Mouse (Mus musculus) cerebellum, adult 8-10 months (tissue): ENCODE measurements around the gene Cd164.

Experiments
- DNase-seq: peaks from one replicate; pipeline ENCODE4 v3.0.0; 2022

Gene Cd164

GRCm38 (mm10) chr10:41518981-41519618 lies at the start of gene Cd164:
TSS of gene Cd164 (plus strand) at chr10:41519414.
- DNase-seq, result peak; percentile 93

- no peak for DNase-seq
These were observed 48.5 kb upstream of the Cd164 start for GRCm38 (mm10) chr10:41470693-41471092.

DNA sequence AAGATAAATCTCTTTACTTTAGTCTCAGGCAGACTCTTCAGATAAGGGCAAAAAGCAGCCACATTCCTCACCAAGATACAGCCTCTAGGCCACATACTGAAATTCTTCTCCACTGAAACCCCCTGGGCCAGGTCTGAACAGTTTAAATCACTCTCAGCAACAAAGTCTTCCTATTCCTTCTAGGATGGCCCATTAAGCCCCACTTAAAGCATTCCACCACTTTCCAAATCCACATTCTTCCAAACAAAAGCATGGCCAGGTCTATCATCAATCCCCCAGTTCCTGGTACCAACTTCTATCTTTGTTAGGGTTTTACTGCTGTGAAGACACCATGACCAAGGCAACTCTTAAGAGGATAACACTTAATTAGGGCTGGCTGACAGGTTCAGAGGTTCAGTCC lies 46.7 kb upstream of the Cd164 start:
- DNase-seq, result no peak

GRCm38 (mm10) chr10:41472962-41473481 lies 46.2 kb upstream of the Cd164 start:
- no peak for DNase-seq

GRCm38 (mm10) chr10:41473782-41474468 lies 45.3 kb upstream of the Cd164 start:
- no peak for DNase-seq

DNA sequence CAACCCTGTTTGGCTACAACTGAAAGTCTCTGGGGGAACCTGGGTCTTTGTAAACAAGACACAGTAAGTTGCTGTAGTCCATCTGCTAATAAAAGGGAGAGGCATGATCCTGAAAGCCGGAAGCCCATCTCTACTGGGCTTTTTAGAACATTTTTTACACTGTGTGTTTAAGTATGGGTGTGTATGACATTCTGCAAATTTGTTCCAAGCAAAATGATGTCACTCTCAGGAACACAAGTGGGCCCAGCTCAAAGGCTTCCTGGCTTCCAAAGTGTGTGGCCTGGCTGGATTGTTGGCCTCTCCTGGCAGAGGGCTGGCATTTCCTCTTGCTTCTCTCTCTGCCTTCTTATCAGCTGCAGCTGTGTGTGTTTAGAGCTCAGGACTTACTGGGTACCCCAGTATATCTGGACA lies 44.2 kb upstream of the Cd164 start:
- no peak for DNase-seq

GRCm38 (mm10) chr10:41476171-41477017 lies 42.8 kb upstream of the Cd164 start, which contains the start of gene Mical1:
TSS of gene Mical1 (plus strand) at chr10:41476314.
- no peak for DNase-seq

- no peak for DNase-seq
These were observed 42.3 kb upstream of the Cd164 start for GRCm38 (mm10) chr10:41477018-41477277.

- DNase-seq, result no peak
These were observed 41.7 kb upstream of the Cd164 start for GRCm38 (mm10) chr10:41477278-41478181.

- DNase-seq, result no peak
These were observed 39.3 kb upstream of the Cd164 start for GRCm38 (mm10) chr10:41479961-41480360.

DNA sequence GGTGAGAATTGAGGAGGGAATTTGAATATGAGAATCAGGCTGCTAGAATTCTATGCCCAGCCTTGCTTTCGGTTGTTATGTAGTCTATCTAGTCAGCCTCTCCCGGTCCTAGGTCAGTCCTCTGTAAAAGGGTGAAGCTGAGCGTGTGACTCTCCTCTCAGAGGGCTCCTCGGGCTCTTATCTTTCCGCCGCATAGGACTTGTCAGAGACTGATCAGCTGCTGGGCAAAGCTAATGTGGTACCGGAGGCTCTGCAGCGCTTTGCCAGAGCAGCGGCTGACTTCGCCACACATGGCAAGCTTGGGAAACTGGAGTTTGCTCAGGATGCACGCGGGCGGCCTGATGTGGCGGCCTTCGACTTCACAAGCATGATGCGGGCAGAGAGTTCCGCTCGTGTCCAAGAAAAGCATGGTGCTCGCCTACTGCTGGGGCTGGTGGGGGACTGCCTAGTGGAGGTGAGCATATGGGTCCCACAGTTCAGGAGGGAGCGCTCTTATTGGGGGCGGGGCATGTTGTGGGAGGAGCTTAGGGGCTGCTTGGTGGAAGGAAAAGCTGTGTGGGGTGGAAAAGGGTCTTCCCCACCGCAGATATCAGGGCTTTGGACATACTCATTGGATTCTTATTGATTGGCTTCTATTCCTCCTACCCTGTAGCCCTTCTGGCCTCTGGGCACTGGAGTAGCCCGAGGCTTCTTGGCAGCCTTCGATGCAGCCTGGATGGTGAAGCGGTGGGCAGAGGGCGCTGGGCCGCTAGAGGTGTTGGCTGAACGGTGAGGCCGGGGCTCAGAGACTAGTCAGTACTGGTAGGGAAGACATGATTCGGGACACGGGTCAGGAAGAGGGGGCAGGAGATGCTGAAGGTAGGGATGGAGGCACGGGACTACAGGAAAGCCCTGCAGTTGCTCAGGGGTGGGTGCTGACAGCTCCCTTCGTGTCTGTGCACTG lies 38.0 kb upstream of the Cd164 start:
- DNase-seq, result no peak

GRCm38 (mm10) chr10:41482446-41482845 lies 36.8 kb upstream of the Cd164 start:
- DNase-seq, result no peak

- DNase-seq, result no peak
These were observed 33.4 kb upstream of the Cd164 start for GRCm38 (mm10) chr10:41485778-41486177.

DNA sequence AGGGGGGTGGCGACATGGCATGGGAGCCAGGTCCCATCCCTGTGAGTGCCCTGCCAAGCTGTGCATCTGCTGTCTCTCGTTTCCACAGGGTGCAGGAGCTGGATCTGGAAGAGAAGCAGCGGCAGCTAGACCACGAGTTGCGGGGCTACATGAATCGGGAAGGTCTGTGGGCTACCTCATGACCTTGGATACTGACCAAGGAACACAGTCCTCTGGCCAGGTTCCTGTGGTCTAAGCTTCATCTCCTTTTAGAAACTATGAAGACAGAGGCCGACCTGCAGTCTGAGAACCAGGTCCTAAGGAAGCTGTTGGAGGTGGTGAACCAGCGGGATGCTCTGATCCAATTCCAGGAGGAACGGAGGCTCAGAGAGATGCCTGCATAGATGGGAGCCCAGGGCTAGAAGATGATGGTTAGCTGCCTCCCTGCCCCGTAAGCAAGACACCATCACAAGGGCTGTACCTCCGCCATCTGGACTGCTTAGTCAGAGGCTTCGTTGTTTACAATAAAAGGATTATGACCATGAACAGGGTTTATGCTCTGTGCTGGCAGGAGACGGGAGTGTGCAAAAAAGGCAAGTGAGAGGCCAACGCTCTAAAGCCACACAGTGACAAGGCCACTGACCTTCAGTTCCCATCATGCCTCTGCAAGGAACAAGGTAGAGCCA lies 32.6 kb upstream of the Cd164 start:
- DNase-seq, result no peak

- no peak for DNase-seq
These were observed 30.3 kb upstream of the Cd164 start for GRCm38 (mm10) chr10:41488877-41489276.

- DNase-seq, result no peak
These were observed 29.9 kb upstream of the Cd164 start for GRCm38 (mm10) chr10:41489294-41489693.

DNA sequence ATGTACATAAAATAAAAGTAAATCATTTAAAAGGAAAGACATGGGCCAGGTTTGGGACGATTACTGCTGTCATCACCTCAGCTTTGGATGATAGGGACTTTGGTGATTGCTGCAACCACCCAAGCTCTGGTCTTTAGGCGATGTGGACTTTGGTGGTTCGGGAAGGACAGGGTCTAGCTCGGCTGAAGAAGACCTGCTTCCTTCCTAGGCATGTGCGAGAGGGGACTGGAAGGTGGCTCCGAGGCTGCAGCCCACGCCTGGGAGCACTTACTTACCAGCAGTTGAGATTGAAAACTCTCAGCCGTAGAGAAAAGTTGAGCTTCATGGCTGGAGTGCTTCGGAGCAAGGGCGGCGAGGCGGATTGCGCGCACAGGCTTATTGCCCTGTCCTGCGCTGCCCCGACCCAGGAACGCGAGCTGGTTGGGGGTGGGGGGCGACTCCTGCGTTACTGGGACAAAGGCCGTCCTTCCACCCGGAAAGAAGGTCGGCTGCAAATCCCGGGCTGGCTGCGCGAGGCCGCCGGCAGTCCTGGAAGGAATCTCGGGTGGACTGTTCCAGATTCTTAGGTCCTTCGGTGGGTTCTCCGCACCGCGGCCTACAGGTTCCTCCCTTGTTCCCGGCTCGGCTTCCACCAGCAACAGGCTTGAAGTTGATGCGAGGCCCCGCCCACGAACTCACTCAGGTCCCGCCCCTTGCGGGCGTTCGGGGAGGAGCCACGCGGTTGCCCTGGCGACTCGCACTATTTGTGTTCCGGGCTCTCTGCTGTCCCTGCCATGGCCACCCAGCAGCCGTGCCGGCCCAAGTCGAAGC lies 29.3 kb upstream of the Cd164 start, which contains the start of the genes Smpd2 and Ppil6:
Gene Smpd2 (minus strand): TSS at position 662 of the 810 bp plus-strand sequence.
Gene Ppil6 (plus strand): TSS at position 732 of the 810 bp plus-strand sequence.
- DNase-seq, result peak; percentile 91

- no peak for DNase-seq
These were observed 28.7 kb upstream of the Cd164 start for GRCm38 (mm10) chr10:41490518-41490873.

GRCm38 (mm10) chr10:41491111-41491510 lies 28.1 kb upstream of the Cd164 start:
- DNase-seq, result no peak

DNA sequence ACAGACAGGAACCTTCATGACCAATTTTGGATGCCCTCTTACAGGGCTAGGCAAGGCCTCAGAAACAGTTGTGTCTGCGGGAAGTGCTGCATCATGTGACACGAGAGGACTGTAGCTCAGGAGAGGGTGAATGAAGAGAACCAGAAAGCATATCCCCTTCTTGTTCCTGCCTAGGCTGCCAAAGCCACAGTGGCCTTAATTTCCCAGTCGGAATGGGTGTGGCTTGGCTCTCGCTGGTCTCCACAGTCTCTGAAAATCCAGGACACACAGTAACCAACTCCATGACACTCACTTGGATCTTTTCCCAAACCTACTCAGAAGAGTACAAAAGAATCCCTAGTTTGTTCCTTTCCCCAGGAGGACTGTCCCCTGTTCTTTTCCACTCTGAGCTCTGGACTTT lies 18.3 kb upstream of the Cd164 start:
- no peak for DNase-seq
